Mouse (Mus musculus): Measurements from ENCODE around the gene Tmem164.

DNA sequence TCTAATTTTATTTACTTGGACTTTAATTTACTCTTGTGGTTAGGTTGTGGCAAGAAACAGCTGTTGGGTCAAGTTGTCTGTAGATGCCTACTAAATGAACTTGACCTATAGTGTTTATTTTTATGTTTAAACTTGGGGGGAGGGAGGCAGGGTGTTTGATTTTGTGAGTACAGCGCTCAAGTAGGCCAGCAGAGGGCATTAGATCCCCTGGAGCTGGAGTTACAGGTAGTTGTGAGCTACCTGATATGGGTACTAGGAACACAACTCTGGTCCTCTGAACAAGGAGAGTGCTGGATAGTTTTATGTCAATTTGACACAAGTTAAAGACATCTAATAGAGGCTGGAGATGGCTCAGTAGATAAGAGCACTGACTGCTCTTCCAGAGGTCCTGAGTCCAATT, 34.0 kb upstream of the Tmem164 start:
- TF ChIP-seq POLR2A (IDR thresholded peaks at IDR 0.05; ENCODE audit: borderline replicate concordance, extremely low read depth, low read depth, low read length), result no peak
- no peak for TF ChIP-seq CTCF (IDR thresholded peaks at IDR 0.05; ENCODE audit: insufficient read depth, low read length)
